Mouse (Mus musculus) lung, embryonic 16.5 days (tissue): Measurements from ENCODE around the gene Nmur1. TPM values are rescaled to one million over a fixed set of nuclear protein-coding genes. Genes with fewer than 3 reads are reported as not detected.

Experiments
- ATAC-seq: fragments of 200-750 bp; cut with Nextera tagmentation; 2 replicates; pipeline ENCODE4 v1.8.0; 2017; ENCODE audit warnings: low read depth, mild to moderate bottlenecking, moderate library complexity
- H3K27ac ChIP-seq: fragments of 300-500 bp; sonication (generic); 2 replicates; pipeline ENCODE4 v1.5.1; 2014; ENCODE audit warnings: mild to moderate bottlenecking, control low read depth, low read length
- H3K27me3 ChIP-seq: fragments of 300-500 bp; sonication (generic); 2 replicates; pipeline ENCODE4 v1.6.1; 2014; ENCODE audit warnings: low read depth, low read length, mixed read lengths; ENCODE audit not compliant: control insufficient read depth, insufficient read depth
- H3K36me3 ChIP-seq: fragments of 300-500 bp; sonication (generic); 2 replicates; pipeline ENCODE4 v1.6.1; 2014; ENCODE audit warnings: low read length; ENCODE audit not compliant: control insufficient read depth, insufficient read depth
- H3K4me1 ChIP-seq: fragments of 300-500 bp; sonication (generic); replicated peaks from 2 replicates; pipeline ENCODE4 v1.6.1; 2014; ENCODE audit warnings: low read length, mixed read lengths; ENCODE audit not compliant: control insufficient read depth, insufficient read depth
- H3K4me2 ChIP-seq: fragments of 300-500 bp; sonication (generic); 2 replicates; pipeline ENCODE4 v1.6.1; 2014; ENCODE audit warnings: low read depth, low read length, control low read depth
- H3K4me3 ChIP-seq: fragments of 300-500 bp; sonication (generic); 2 replicates; pipeline ENCODE4 v1.5.1; 2014; ENCODE audit warnings: mild to moderate bottlenecking, low read length, control low read depth
- H3K9ac ChIP-seq: fragments of 300-500 bp; sonication (generic); 2 replicates; pipeline ENCODE4 v1.6.1; 2014; ENCODE audit warnings: low read length, control low read depth
- H3K9me3 ChIP-seq: fragments of 300-500 bp; sonication (generic); 2 replicates; pipeline ENCODE4 v1.6.1; 2016; ENCODE audit warnings: low read length; ENCODE audit not compliant: control insufficient read depth
- WGBS: fragments of 180-500 bp; shearing (Covaris S2); extraction: QIAGEN DNeasy Blood & Tissue Kit; methylation state at CpG from one replicate; pipeline ENCODE4 v1.1.7; 2014; 5-methylcytosine and 5-hydroxymethylcytosine counted together
- polyA plus RNA-seq: library from polyadenylated mRNA; unstranded; fragments of >200 nt; fragmentation: Nextera tagmentation; extraction: Ambion mirVana; gene quantifications from 2 replicates; pipeline ENCODE4 v1.2.1, GENCODE M21; 2015

Nmur1 gene
- polyA plus RNA-seq, 1 experiment from 2014 or later, result 0.49 TPM

DNA sequence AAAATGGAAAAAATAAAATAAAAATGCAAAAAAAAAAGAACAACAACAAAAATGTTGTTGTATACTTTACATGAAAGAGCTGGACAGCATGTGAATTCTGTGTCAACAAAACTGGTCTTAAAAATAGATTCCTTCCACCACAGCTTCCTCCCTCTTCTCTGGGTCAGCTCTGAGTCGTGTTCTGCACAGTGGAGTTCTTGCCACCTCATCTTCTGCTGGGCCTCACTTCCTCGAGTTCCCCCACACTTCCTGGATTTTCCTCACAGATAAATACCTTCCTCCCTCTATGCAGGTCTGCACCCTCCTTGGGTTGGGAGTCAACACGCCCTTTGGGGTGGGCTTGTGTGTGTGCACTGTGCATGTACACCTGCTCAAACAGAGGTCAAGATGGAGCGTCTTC, 19.7 kb downstream of the Nmur1 start:
- peak; percentile 47 for ATAC-seq
- H3K9me3 ChIP-seq, result peaks cover 3% of the 10 kb centered on the region; the same call in 1 of the 2 replicates
- H3K9ac ChIP-seq, result no peak overlapping the region
- H3K36me3 ChIP-seq, result no peaks in the 10 kb centered on the region
- 51% methylated on average over 4 of the region's 4 CpGs for WGBS
- H3K4me2 ChIP-seq, result no peak overlapping the region
- H3K4me1 ChIP-seq, result peaks cover 6% of the 10 kb centered on the region; the same call in 1 of the 2 replicates
- H3K4me3 ChIP-seq, result no peak overlapping the region
- no peaks in the 10 kb centered on the region for H3K27me3 ChIP-seq
- no peak overlapping the region; the same call in 1 of the 2 replicates for H3K27ac ChIP-seq

DNA sequence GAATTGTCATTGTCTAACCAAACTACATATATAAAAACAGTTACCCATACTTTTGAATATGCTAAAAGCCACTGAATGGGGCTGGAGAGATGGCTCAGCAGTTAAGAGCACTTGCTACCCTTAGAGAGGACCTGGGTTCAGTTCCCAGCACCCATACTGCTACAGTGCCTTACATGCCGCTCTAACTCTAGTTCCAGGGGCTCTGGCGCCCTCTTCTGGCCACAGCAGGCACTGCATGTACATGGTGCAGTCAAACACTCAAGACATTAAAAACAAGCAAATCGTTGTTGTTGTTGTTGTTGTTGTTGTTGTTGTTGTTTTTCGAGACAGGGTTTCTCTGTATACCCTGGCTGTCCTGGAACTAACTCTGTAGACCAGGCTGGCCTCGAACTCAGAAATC, 21.2 kb downstream of the Nmur1 start:
- WGBS, result 52% methylated on average over 5 of the region's 5 CpGs

DNA sequence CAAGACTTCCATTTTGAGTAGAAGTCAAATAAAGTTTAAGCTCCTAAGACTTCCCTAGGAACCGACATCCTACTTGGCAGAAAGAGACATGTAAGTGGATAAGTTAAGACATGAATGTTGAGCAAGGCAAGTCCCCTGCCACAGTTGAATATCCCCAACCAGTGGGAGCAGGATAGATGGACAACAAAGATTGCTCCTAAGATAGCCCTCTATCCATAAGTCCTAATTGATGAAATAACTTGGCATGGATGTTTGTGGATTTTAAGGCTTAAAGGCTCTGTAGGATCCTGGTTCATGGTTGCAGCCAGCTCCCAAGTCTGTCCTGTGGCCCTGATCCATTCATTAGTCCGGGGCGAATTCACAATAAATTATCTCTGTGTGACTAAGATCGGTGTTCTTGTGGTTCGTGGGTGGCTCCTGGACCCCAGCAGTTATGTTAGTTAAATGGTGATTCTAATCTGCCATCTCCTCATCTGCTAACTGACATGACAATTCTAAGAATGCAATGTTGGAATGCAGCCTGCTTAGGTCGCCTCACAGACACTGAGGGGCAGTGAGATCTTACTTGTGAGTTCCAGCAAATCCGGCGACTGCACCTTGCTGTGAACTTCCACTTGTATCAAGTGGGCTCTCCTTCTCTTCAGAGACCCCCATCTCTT, 25.8 kb downstream of the Nmur1 start:
- 36% methylated on average over 8 of the region's 8 CpGs for WGBS
- peaks cover 11% of the 10 kb centered on the region; the same call in 1 of the 2 replicates for H3K4me1 ChIP-seq

More for the DNA sequence above, 21.2 kb downstream of the Nmur1 start:
- Histone ChIP-seq H3K9ac (no peak overlapping the region), H3K9me3 (peaks cover 3% of the 10 kb centered on the region; the same call in 1 of the 2 replicates), H3K4me3 (no peak overlapping the region), H3K4me1 (peaks cover 10% of the 10 kb centered on the region; the same call in 1 of the 2 replicates), H3K27ac (no peak overlapping the region), H3K36me3 (no peaks in the 10 kb centered on the region), H3K4me2 (no peak overlapping the region), H3K27me3 (no peaks in the 10 kb centered on the region)
- no peak for ATAC-seq

DNA sequence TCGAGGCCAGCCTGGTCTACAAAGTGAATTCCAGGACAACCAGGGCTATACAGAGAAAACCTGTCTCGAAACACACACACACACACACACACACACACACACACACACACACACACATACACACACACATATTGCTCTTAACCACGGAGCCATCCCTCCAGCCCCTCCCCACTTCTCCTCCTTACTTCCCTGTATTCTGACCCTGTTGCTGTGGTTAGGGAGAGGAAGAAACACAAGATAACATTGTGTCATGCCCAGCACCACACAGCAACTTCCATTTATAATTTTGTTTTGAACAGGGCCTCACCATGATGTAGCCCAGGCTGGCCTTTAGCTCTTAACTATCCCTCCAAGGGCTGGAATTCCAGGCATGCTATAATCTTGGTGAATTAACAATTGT, 26.7 kb downstream of the Nmur1 start:
- no peaks in the 10 kb centered on the region for H3K36me3 ChIP-seq
- H3K4me3 ChIP-seq, result no peak overlapping the region
- no peak overlapping the region for H3K4me2 ChIP-seq
- peaks cover 11% of the 10 kb centered on the region; the same call in 1 of the 2 replicates for H3K4me1 ChIP-seq
- H3K27ac ChIP-seq, result no peak overlapping the region
- no peak for ATAC-seq
- 82% methylated on average over 3 of the region's 3 CpGs for WGBS
- no peak overlapping the region for H3K9ac ChIP-seq
- H3K27me3 ChIP-seq, result no peaks in the 10 kb centered on the region
- no peaks in the 10 kb centered on the region for H3K9me3 ChIP-seq

More for the DNA sequence above, 25.8 kb downstream of the Nmur1 start:
- Histone ChIP-seq H3K9ac (no peak overlapping the region), H3K27ac (no peak overlapping the region), H3K9me3 (peaks cover 3% of the 10 kb centered on the region; the same call in 1 of the 2 replicates), H3K27me3 (no peaks in the 10 kb centered on the region), H3K4me2 (no peak overlapping the region), H3K4me3 (no peak overlapping the region), H3K36me3 (no peaks in the 10 kb centered on the region)
- no peak for ATAC-seq

DNA sequence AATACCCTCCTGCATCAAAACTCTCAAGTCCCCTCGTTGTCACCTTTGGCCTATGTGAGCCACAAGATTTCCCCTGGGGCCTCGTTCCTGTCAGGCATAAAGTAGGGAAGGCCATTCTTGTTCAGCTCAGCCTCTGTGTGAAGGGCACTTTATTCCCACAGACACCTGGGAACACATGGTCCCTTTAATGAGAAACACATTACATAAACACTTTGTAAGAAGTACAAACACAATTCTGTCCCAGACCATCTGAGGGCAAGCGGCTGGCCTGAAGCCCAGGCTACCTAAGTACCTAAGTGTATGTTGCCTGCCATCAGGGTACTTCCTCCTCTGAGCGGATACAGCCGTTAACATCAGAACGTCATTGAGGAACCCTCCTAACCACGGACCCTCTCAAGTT, 27.8 kb downstream of the Nmur1 start:
- H3K4me1 ChIP-seq, result peaks cover 11% of the 10 kb centered on the region; the same call in 1 of the 2 replicates
- WGBS, result 27% methylated on average over 7 of the region's 7 CpGs
- H3K4me3 ChIP-seq, result no peak overlapping the region
- peak overlapping the region; percentile 61 for H3K27ac ChIP-seq
- no peaks in the 10 kb centered on the region for H3K36me3 ChIP-seq
- peak; percentile 27; the same call in 1 of the 2 replicates for ATAC-seq
- H3K9ac ChIP-seq, result no peak overlapping the region
- no peak overlapping the region for H3K4me2 ChIP-seq
- H3K27me3 ChIP-seq, result no peaks in the 10 kb centered on the region
- no peaks in the 10 kb centered on the region for H3K9me3 ChIP-seq

DNA sequence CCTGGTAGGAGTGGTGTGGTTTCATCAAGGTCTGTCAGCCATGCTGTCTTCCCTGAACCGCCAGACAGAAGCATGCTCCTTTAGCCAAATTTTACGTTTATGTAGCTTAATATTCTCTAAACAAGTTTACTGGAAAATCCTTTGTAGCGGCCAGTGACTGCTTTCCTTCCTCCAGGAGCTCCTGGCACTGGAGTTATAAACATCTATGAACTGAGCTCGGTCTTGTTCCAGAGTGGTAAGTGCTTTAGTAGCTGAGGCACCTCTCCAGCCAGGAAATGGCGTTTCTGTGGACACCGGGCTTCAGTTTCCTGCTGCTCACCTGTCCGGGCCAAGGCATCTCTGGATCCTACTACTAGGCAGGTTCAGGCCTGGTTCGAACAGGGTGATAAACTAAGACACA, 28.4 kb downstream of the Nmur1 start:
- H3K9me3 ChIP-seq, result no peaks in the 10 kb centered on the region
- ATAC-seq, result peak; percentile 37; the same call in 1 of the 2 replicates
- H3K9ac ChIP-seq, result no peak overlapping the region
- H3K27me3 ChIP-seq, result no peaks in the 10 kb centered on the region
- no peak overlapping the region for H3K4me3 ChIP-seq
- no peaks in the 10 kb centered on the region for H3K36me3 ChIP-seq
- H3K4me2 ChIP-seq, result no peak overlapping the region
- peak overlapping the region; percentile 61 for H3K27ac ChIP-seq
- 50% methylated on average over 8 of the region's 8 CpGs for WGBS
- peaks cover 11% of the 10 kb centered on the region; the same call in 1 of the 2 replicates for H3K4me1 ChIP-seq

DNA sequence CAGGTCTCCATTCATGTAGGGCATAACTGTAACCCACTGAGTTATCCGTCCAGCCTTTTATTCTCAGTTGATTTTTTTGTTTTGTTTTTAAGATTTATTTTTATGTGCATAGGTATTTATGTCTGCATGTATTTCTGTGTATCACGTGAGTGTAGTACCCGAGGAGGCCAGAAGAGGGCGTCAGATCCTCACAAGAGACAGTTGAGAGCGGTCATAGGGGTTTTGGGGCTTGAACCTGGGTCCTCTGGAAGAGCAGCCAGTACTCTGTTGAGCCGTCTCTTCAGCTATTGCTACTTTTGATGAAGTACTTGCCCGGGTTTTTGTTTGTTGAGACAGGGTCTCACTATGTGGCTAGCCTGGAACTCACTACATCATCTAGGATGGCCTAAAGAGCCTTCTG, 30.1 kb downstream of the Nmur1 start:
- ATAC-seq, result no peak
- Histone ChIP-seq H3K9me3 (no peaks in the 10 kb centered on the region), H3K4me1 (peaks cover 11% of the 10 kb centered on the region; the same call in 1 of the 2 replicates), H3K27ac (no peak overlapping the region), H3K4me3 (no peak overlapping the region), H3K36me3 (no peaks in the 10 kb centered on the region), H3K4me2 (no peak overlapping the region), H3K27me3 (no peaks in the 10 kb centered on the region), H3K9ac (no peak overlapping the region)
- 68% methylated on average over 7 of the region's 7 CpGs for WGBS

DNA sequence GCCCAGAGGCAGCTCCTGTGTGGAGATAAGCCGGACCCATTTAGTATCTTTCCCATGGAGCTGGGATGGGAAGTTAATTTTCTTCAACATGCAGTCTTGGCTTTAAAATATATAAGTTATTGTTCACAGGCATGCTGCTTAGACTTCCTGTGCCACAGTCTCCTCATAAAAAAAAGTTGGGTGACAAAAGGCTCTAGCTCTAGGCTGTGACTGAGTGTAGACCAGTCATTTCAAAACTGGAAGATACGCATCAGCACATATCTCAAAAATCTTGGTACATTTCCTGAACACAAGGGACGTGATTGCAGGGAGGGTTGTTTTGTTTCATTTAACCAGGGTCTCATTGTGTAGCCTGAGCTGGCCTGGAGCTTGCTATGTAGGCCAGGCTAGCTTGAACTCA, 31.8 kb downstream of the Nmur1 start:
- Histone ChIP-seq H3K4me1 (peaks cover 8% of the 10 kb centered on the region; the same call in 1 of the 2 replicates), H3K4me3 (no peak overlapping the region), H3K27ac (no peak overlapping the region), H3K27me3 (no peaks in the 10 kb centered on the region), H3K9me3 (no peaks in the 10 kb centered on the region), H3K9ac (no peak overlapping the region), H3K36me3 (no peaks in the 10 kb centered on the region), H3K4me2 (no peak overlapping the region)
- ATAC-seq, result no peak
- WGBS, result 83% methylated on average over 3 of the region's 3 CpGs

DNA sequence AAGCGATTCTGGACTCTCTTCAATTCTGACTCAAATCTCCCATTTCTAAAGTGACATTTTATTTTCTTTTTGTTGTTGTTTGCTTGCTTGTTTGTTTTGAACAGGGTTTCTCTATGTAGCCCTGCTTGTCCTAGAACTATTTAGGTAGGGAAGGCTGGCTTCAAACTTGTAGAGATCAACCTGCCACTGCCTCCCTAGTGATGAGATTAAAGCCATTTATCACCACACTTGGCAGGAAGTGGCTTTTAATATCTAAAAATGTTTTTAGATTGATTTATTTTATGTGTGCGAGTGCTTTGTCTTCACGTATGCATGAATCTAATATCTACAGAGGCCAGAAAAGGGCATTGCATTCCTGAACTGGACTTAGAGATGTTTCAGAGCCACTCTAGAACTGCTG, 32.8 kb downstream of the Nmur1 start:
- Histone ChIP-seq H3K4me1 (peaks cover 6% of the 10 kb centered on the region; the same call in 1 of the 2 replicates), H3K9ac (no peak overlapping the region), H3K9me3 (no peaks in the 10 kb centered on the region), H3K4me2 (no peak overlapping the region), H3K4me3 (no peak overlapping the region), H3K36me3 (no peaks in the 10 kb centered on the region), H3K27me3 (no peaks in the 10 kb centered on the region), H3K27ac (no peak overlapping the region)
- no peak for ATAC-seq
- 54% methylated on average over 3 of the region's 3 CpGs for WGBS
